Mouse (Mus musculus) right cerebral cortex, postnatal 36 days (tissue): ENCODE measurements at regions not wholly inside any gene's neighbourhood (a gene's known extent, or its start where the extent isn't known, plus 50 kb on each side); places are given as distances from the start of the nearest gene placed in this dataset.

Experiments
- DNase-seq, 2 experiments: peaks; one replicate each; pipeline ENCODE4 v3.0.0; 2022; ENCODE audit warnings: low spot score in 2 of 2, mixed read lengths in 1 of 2

DNA sequence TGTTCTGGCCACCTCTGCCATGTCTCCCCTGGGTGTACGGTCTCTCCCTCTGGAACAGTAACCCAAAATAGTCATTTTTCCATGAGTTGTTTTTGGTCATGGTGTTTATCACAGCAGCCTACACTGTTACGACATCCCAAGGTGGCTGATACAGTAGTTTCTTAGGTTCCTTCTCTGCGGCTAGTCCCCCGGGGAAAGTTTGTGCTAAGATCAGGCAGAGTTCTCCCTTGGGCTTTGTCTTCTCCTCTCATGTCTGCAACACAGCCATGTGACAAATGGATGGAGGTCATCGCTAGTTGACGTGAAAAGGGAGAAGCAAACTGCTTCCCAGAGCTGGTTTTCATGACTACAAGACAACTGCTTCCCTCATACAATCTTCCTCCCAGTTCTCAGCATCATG is 56.9 kb upstream of the Serp2 start:
- no peak for DNase-seq

DNA sequence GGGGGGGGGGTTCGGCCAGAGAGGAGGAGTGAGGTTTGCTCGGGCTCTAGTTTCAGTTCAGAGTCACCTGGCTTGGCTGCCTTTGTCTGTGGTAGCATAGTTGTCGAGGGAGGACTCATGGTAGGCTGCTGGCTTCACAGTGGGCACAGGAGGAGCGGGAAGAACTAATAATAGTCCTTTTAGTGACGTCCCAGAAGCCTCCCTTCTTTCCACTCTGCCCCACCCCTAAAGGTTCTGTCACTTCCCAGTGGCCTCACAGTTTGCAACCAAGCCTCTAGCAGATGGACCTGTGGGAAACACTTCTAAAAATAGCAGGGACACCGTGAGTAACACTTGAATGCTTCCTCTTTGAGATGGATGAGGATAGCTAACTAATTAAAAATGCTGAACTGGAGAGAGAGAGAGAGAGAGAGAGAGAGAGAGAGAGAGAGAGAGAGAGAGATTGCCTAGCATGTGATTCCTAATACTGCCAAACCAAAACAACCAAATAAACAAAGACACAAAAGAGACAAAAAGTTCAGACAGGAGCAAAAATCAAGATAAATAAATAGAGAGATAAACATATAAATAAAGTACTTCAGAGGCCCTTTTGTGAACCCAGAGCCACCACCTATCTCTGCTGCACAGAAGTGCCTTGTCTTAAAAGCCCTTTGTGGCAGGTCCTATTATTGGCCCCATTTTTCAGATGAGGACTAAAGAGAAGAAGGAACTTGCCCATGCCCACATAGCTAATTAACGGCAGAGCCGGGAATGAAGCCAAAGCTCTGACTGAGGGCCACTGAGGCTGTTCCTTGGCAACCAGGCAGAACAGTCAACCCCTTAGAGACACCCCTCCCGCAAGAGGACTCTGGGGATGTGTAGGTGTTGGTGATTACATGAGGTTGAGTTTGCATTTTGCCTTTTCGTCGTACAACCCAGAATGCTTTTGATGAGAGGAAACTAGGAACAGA is 54.0 kb upstream of the Serp2 start:
- peak in 1 of 2 experiments; percentile 60 for DNase-seq
